Mouse (Mus musculus) ES-E14 (cell line): ENCODE results near the gene Nell1. TPM values are rescaled to one million over a fixed set of nuclear protein-coding genes. Genes with fewer than 3 reads are reported as not detected.

ENCODE experiments used
- DNase-seq: peaks from one replicate; pipeline ENCODE4 v3.0.0-alpha.2; 2013; ENCODE audit warnings: low read depth, low spot score
- H3K27ac ChIP-seq: 2 replicates; pipeline ENCODE4 v1.5.1; 2012; ENCODE audit warnings: low read depth, mild to moderate bottlenecking, low read length, moderate library complexity, mixed read lengths; ENCODE audit not compliant: poor library complexity, insufficient read depth, severe bottlenecking
- H3K36me3 ChIP-seq: 2 replicates; pipeline ENCODE4 v1.6.1; 2012; ENCODE audit warnings: mild to moderate bottlenecking, low read length, moderate library complexity, mixed read lengths; ENCODE audit not compliant: control insufficient read depth, poor library complexity, insufficient read depth, severe bottlenecking
- H3K4me1 ChIP-seq, 2 experiments: fragments of 150-350 bp in 1 of 2; sonication (generic) in 1 of 2; 2 replicates each; pipeline ENCODE4 v1.6.1; 2012; ENCODE audit warnings: low read length in 2 of 2, mild to moderate bottlenecking in 1 of 2, mixed read lengths in 1 of 2; ENCODE audit not compliant: control insufficient read depth in 2 of 2, insufficient read depth in 2 of 2, poor library complexity in 1 of 2
- H3K4me3 ChIP-seq, 2 experiments: fragments of 150-350 bp in 1 of 2; sonication (generic) in 1 of 2; 2 replicates each; pipeline ENCODE4 v1.5.1; 2012; ENCODE audit warnings: low read length in 2 of 2, low read depth in 1 of 2, mild to moderate bottlenecking in 1 of 2, mixed read lengths in 1 of 2; ENCODE audit not compliant: insufficient read depth in 1 of 2, poor library complexity in 1 of 2, severe bottlenecking in 1 of 2
- H3K9ac ChIP-seq: 2 replicates; pipeline ENCODE4 v1.6.1; 2012; ENCODE audit warnings: low read depth, mild to moderate bottlenecking, low read length, mixed read lengths; ENCODE audit not compliant: poor library complexity, insufficient read depth, severe bottlenecking
- H3K9me3 ChIP-seq: fragments of 150-350 bp; sonication (generic); 2 replicates; pipeline ENCODE4 v1.6.1; 2012; ENCODE audit warnings: low read depth, mild to moderate bottlenecking, low read length; ENCODE audit not compliant: control insufficient read depth, insufficient read depth
- CHD2 ChIP-seq: IDR thresholded peaks from 2 replicates; pipeline ENCODE4 v1.6.1; 2014; ENCODE audit warnings: mild to moderate bottlenecking, low read depth, low read length, inconsistent platforms
- HCFC1 ChIP-seq: IDR thresholded peaks from 2 replicates; pipeline ENCODE4 v1.6.1; 2012; ENCODE audit warnings: low read length, inconsistent platforms, borderline replicate concordance; ENCODE audit not compliant: insufficient read depth
- MAFK ChIP-seq: IDR thresholded peaks from 2 replicates; pipeline ENCODE4 v1.6.1; 2014; ENCODE audit warnings: mild to moderate bottlenecking, low read depth, low read length, inconsistent platforms; ENCODE audit not compliant: insufficient read depth
- ZC3H11A ChIP-seq: IDR thresholded peaks from 2 replicates; pipeline ENCODE4 v1.6.1; 2012; ENCODE audit warnings: low read depth, mild to moderate bottlenecking, inconsistent platforms, low read length, borderline replicate concordance
- ZNF384 ChIP-seq: IDR thresholded peaks from 2 replicates; pipeline ENCODE4 v1.6.1; 2012; ENCODE audit warnings: low read depth, low read length, inconsistent platforms
- in situ Hi-C, 2 experiments: fragments of 600-800 bp; cut with MboI; formaldehyde crosslinking; loops; one replicate each; pipeline ENCODE4 v1.15.1; 2025; ENCODE audit warnings: low sequenced_read_pairs in 2 of 2, inconsistent platforms in 1 of 2; ENCODE audit not compliant: unreplicated experiment in 2 of 2
- total RNA-seq: library from RNA; depleted of rRNA; stranded (reverse); fragments of 300-350 nt; gene quantifications from 2 replicates; pipeline ENCODE4 v1.2.3, GENCODE M21; 2012

The Nell1 gene
- total RNA-seq, 1 experiment = 1.8 TPM

GRCm38 (mm10) chr7:50482011-50482410, 507.3 kb downstream of the Nell1 start:
- in situ Hi-C loops = no loop called here
- DNase-seq = no peak
- no peak overlapping the region for H3K4me3 ChIP-seq
- H3K9me3 ChIP-seq = no peaks in the 10 kb centered on the region
- no peaks in the 10 kb centered on the region for H3K4me1 ChIP-seq
- TF ChIP-seq HCFC1 = no peak
- no peak for TF ChIP-seq CHD2
- TF ChIP-seq ZNF384 = no peak
- no peak for TF ChIP-seq ZC3H11A
- no peak for TF ChIP-seq MAFK
- no peak overlapping the region for H3K9ac ChIP-seq
- no peak overlapping the region for H3K27ac ChIP-seq
- H3K36me3 ChIP-seq = no peaks in the 10 kb centered on the region

GRCm38 (mm10) chr7:50485304-50485703, 510.6 kb downstream of the Nell1 start:
- Histone ChIP-seq H3K27ac (no peak overlapping the region), H3K9ac (no peak overlapping the region), H3K9me3 (no peaks in the 10 kb centered on the region), H3K4me3 (no peak overlapping the region), H3K4me1 (no peaks in the 10 kb centered on the region), H3K36me3 (no peaks in the 10 kb centered on the region)
- no peak for TF ChIP-seq HCFC1
- TF ChIP-seq ZC3H11A = peak; percentile 53; the same call in 1 of the 2 replicates
- in situ Hi-C loops = no loop called here
- peak; percentile 27 for DNase-seq

DNA sequence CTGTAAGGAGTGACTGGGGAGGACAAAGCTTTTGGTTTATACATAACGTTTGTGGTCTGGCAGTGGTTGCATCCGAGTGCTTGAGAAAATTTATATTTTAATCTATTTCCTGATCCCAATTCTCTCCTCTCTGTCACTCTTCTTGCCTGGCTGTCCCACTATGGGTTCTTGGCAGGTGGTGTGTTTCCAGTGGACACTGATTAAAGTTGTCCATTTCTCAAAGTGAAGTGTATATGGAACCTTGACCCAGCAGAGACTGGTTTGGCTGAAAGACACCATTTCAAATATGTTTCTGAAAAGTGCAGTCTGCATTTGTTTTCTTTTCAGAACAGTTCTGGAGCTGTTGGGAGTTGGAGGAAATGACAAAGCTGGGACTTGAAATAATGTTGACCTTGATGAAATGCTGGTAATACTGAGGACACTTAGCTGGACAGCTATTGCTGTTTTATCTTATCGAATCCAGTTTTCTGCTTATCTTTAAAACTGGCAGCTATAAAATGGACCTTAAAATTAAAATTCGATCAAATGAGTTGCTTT, 512.3 kb downstream of the Nell1 start:
- in situ Hi-C loops = no loop called here
- Histone ChIP-seq H3K4me1 (no peaks in the 10 kb centered on the region), H3K27ac (no peak overlapping the region), H3K36me3 (no peaks in the 10 kb centered on the region), H3K4me3 (no peak overlapping the region), H3K9ac (no peak overlapping the region), H3K9me3 (no peaks in the 10 kb centered on the region)
- DNase-seq = no peak
- TF ChIP-seq HCFC1 (no peak), MAFK (no peak), CHD2 (no peak), ZNF384 (no peak), ZC3H11A (no peak)

DNA sequence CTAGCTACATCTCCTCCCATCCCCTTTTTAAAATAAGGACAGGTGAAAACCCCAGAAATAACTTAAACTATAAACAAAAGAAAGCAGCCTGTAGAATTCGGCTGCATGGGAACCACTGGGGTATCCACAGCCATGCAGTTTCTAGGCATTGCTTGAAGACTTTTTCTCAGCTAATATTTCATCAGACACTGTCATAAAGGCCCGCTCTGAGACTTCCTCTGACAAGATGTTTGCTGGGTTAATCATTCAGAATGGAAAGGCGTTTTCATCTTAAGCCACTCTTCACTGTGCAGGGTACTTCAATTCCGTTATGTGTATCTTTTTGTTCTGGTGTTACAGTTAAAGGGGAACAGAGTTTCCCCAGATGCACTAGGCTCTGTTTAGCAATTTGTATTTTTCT, 526.9 kb downstream of the Nell1 start:
- no peak overlapping the region for H3K27ac ChIP-seq
- H3K9ac ChIP-seq = no peak overlapping the region
- H3K4me3 ChIP-seq = no peak overlapping the region
- DNase-seq = no peak
- in situ Hi-C loops = no loop called here
- H3K9me3 ChIP-seq = no peaks in the 10 kb centered on the region
- no peaks in the 10 kb centered on the region for H3K4me1 ChIP-seq
- H3K36me3 ChIP-seq = no peaks in the 10 kb centered on the region
- TF ChIP-seq ZNF384 = no peak
- TF ChIP-seq MAFK = no peak
- TF ChIP-seq ZC3H11A = no peak
- TF ChIP-seq CHD2 = no peak
- no peak for TF ChIP-seq HCFC1

DNA sequence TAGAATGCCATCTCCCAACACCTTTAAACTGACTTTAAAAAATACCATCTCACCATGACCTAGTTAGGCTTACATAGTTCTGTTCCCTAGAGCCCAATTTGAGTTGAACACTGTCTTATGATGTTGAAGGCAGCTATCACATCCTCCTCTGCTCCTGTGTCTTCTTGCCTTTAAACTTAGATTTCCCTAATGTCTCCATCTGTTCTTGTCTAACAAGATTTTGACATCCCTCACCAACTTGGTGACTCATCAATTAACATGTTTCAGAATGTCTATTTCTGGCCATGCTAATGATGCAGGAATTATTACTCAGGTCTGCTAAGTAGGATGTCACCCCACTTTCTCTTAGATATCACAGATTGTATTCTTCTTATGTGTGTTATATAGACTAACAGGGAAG, 532.4 kb downstream of the Nell1 start:
- in situ Hi-C loops = no loop called here
- Histone ChIP-seq H3K4me3 (no peak overlapping the region), H3K27ac (no peak overlapping the region), H3K36me3 (no peaks in the 10 kb centered on the region), H3K9ac (no peak overlapping the region), H3K4me1 (no peaks in the 10 kb centered on the region), H3K9me3 (no peaks in the 10 kb centered on the region)
- no peak for DNase-seq
- TF ChIP-seq CHD2 (no peak), ZNF384 (no peak), ZC3H11A (no peak), HCFC1 (no peak), MAFK (no peak)
